Mouse (Mus musculus) megakaryocyte, embryonic 14.5 days (primary cell): ENCODE results near the gene Treml2.

Experiments used
- FLI1 ChIP-seq: IDR thresholded peaks from 2 replicates; pipeline ENCODE4 v1.6.1; 2012; ENCODE audit warnings: low read length, inconsistent platforms, mixed read lengths
- GATA1 ChIP-seq: IDR thresholded peaks from 3 replicates; pipeline ENCODE4 v1.6.1; 2012; ENCODE audit warnings: mixed read lengths, low read length, inconsistent platforms, borderline replicate concordance

DNA sequence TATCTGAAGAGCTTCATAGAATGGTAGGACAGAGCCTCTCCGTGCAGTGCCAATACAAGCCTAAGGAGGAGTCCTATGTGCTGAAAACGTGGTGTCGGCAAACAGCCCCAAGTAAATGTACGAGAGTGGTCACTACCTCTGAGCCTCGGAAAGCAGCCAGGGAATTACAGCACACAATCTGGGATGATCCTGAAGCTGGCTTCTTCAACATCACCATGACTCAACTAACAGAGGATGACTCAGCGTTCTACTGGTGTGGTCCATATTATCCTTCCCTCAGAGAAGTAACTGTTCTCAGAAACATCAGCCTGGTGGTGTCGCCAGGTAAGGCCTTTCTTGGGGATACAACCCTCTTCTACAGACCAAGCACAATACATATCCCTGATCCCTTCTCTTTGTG is 34.6 kb upstream of the Treml2 start:
- TF ChIP-seq GATA1 (no peak), FLI1 (no peak)
